Mouse (Mus musculus): ENCODE measurements around the gene Amz1. TPM values are rescaled to one million over a fixed set of nuclear protein-coding genes. Genes with fewer than 3 reads are reported as not detected.

The Amz1 gene
- polyA plus RNA-seq, 1 experiment from 2014 or later, result 2.7 TPM

GRCm38 (mm10) chr5:140794753-140795152, 70.8 kb downstream of the Amz1 start:
- no peak overlapping the region for H3K9ac ChIP-seq
- ATAC-seq, result no peak
- no peak overlapping the region for H3K27ac ChIP-seq
- no peak overlapping the region for H3K4me3 ChIP-seq
- 44% methylated on average over 3 of the region's 3 CpGs for WGBS
- peaks cover 51% of the 10 kb centered on the region for H3K4me1 ChIP-seq
- no peaks in the 10 kb centered on the region for H3K27me3 ChIP-seq
- no peaks in the 10 kb centered on the region for H3K36me3 ChIP-seq (ENCODE audit: poor library complexity, severe bottlenecking)
- no peak overlapping the region for H3K4me2 ChIP-seq
- no peaks in the 10 kb centered on the region for H3K9me3 ChIP-seq (replicated peaks)

GRCm38 (mm10) chr5:140795176-140795575, 71.2 kb downstream of the Amz1 start:
- Histone ChIP-seq H3K27me3 (no peaks in the 10 kb centered on the region), H3K4me2 (no peak overlapping the region), H3K4me3 (no peak overlapping the region), H3K27ac (no peak overlapping the region), H3K36me3 (ENCODE audit: poor library complexity, severe bottlenecking) (no peaks in the 10 kb centered on the region), H3K9ac (no peak overlapping the region), H3K4me1 (peaks cover 49% of the 10 kb centered on the region), H3K9me3 (replicated peaks) (no peaks in the 10 kb centered on the region)
- 82% methylated on average over 2 of the region's 2 CpGs for WGBS
- ATAC-seq, result no peak

GRCm38 (mm10) chr5:140796051-140796450, 72.1 kb downstream of the Amz1 start:
- Histone ChIP-seq H3K9ac (no peak overlapping the region), H3K4me2 (no peak overlapping the region), H3K27me3 (no peaks in the 10 kb centered on the region), H3K36me3 (ENCODE audit: poor library complexity, severe bottlenecking) (no peaks in the 10 kb centered on the region), H3K27ac (no peak overlapping the region), H3K4me3 (no peak overlapping the region), H3K4me1 (peaks cover 40% of the 10 kb centered on the region), H3K9me3 (replicated peaks) (no peaks in the 10 kb centered on the region)
- WGBS, result 78% methylated on average over 3 of the region's 3 CpGs
- no peak for ATAC-seq

GRCm38 (mm10) chr5:140798158-140798557, 74.2 kb downstream of the Amz1 start:
- H3K36me3 ChIP-seq (ENCODE audit: poor library complexity, severe bottlenecking), result no peaks in the 10 kb centered on the region
- WGBS, result 82% methylated on average over 7 of the region's 7 CpGs
- no peak overlapping the region for H3K4me3 ChIP-seq
- no peak overlapping the region for H3K4me2 ChIP-seq
- peaks cover 19% of the 10 kb centered on the region for H3K4me1 ChIP-seq
- no peaks in the 10 kb centered on the region for H3K27me3 ChIP-seq
- no peak overlapping the region for H3K27ac ChIP-seq
- no peak for ATAC-seq
- H3K9ac ChIP-seq, result no peak overlapping the region
- H3K9me3 ChIP-seq (replicated peaks), result no peaks in the 10 kb centered on the region

GRCm38 (mm10) chr5:140798775-140799174, 74.8 kb downstream of the Amz1 start:
- Histone ChIP-seq H3K27ac (no peak overlapping the region), H3K36me3 (ENCODE audit: poor library complexity, severe bottlenecking) (no peaks in the 10 kb centered on the region), H3K9me3 (replicated peaks) (no peaks in the 10 kb centered on the region), H3K4me3 (no peak overlapping the region), H3K9ac (no peak overlapping the region), H3K4me1 (peaks cover 19% of the 10 kb centered on the region), H3K4me2 (no peak overlapping the region), H3K27me3 (no peaks in the 10 kb centered on the region)
- WGBS, result 84% methylated on average over 5 of the region's 5 CpGs
- ATAC-seq, result no peak

GRCm38 (mm10) chr5:140799190-140799589, 75.3 kb downstream of the Amz1 start:
- Histone ChIP-seq H3K4me3 (no peak overlapping the region), H3K4me1 (peaks cover 19% of the 10 kb centered on the region), H3K9ac (no peak overlapping the region), H3K9me3 (replicated peaks) (no peaks in the 10 kb centered on the region), H3K4me2 (no peak overlapping the region), H3K36me3 (ENCODE audit: poor library complexity, severe bottlenecking) (no peaks in the 10 kb centered on the region), H3K27me3 (no peaks in the 10 kb centered on the region), H3K27ac (no peak overlapping the region)
- WGBS, result 70% methylated on average over 2 of the region's 2 CpGs
- ATAC-seq, result no peak

- no peak overlapping the region for H3K9ac ChIP-seq
- H3K4me1 ChIP-seq, result peaks cover 16% of the 10 kb centered on the region
- H3K27ac ChIP-seq, result no peak overlapping the region
- H3K9me3 ChIP-seq (replicated peaks), result no peaks in the 10 kb centered on the region
- H3K4me3 ChIP-seq, result no peak overlapping the region
- no peaks in the 10 kb centered on the region for H3K27me3 ChIP-seq
- ATAC-seq, result no peak
- no peaks in the 10 kb centered on the region for H3K36me3 ChIP-seq (ENCODE audit: poor library complexity, severe bottlenecking)
- no peak overlapping the region for H3K4me2 ChIP-seq
- 84% methylated on average over 6 of the region's 6 CpGs for WGBS
These were observed 76.5 kb downstream of the Amz1 start for GRCm38 (mm10) chr5:140800288-140800923.

- Histone ChIP-seq H3K4me1 (peaks cover 21% of the 10 kb centered on the region), H3K27me3 (no peaks in the 10 kb centered on the region), H3K4me3 (no peak overlapping the region), H3K36me3 (ENCODE audit: poor library complexity, severe bottlenecking) (no peaks in the 10 kb centered on the region), H3K9ac (no peak overlapping the region), H3K4me2 (no peak overlapping the region), H3K9me3 (replicated peaks) (no peaks in the 10 kb centered on the region), H3K27ac (no peak overlapping the region)
- ATAC-seq, result no peak
- 91% methylated on average over 5 of the region's 5 CpGs for WGBS
These were observed 77.9 kb downstream of the Amz1 start for GRCm38 (mm10) chr5:140801782-140802181.

- no peaks in the 10 kb centered on the region for H3K27me3 ChIP-seq
- no peaks in the 10 kb centered on the region for H3K9me3 ChIP-seq (replicated peaks)
- ATAC-seq, result no peak
- peaks cover 24% of the 10 kb centered on the region for H3K4me1 ChIP-seq
- WGBS, result 88% methylated on average over 2 of the region's 2 CpGs
- H3K36me3 ChIP-seq (ENCODE audit: poor library complexity, severe bottlenecking), result no peaks in the 10 kb centered on the region
- no peak overlapping the region for H3K27ac ChIP-seq
- no peak overlapping the region for H3K9ac ChIP-seq
- H3K4me2 ChIP-seq, result no peak overlapping the region
- no peak overlapping the region for H3K4me3 ChIP-seq
These were observed 82.3 kb downstream of the Amz1 start for GRCm38 (mm10) chr5:140806252-140806651.

GRCm38 (mm10) chr5:140806939-140807338, 83.0 kb downstream of the Amz1 start:
- Histone ChIP-seq H3K9ac (no peak overlapping the region), H3K4me3 (no peak overlapping the region), H3K27me3 (no peaks in the 10 kb centered on the region), H3K27ac (no peak overlapping the region), H3K9me3 (replicated peaks) (no peaks in the 10 kb centered on the region), H3K4me2 (no peak overlapping the region), H3K36me3 (ENCODE audit: poor library complexity, severe bottlenecking) (no peaks in the 10 kb centered on the region), H3K4me1 (peaks cover 31% of the 10 kb centered on the region)
- ATAC-seq, result no peak
- 54% methylated on average over 2 of the region's 2 CpGs for WGBS

Other genes starting within 250 kb of the Amz1 start
- gene Chst12, start 218.6 kb upstream of the Amz1 start, polyA plus RNA-seq (2015; fragmentation: Nextera tagmentation; extraction: Ambion mirVana), result 8.8 and 11.1 TPM in 2 replicates
- 0.49 TPM in 1 of 2 replicates, not detected in the other for gene Grifin, start 159.1 kb upstream of the Amz1 start, polyA plus RNA-seq (2015; fragmentation: Nextera tagmentation; extraction: Ambion mirVana)
- 28.8 and 31.8 TPM in 2 replicates for gene Lfng, start 116.8 kb upstream of the Amz1 start, polyA plus RNA-seq (2015; fragmentation: Nextera tagmentation; extraction: Ambion mirVana)
- 59.3 and 63.4 TPM in 2 replicates for gene Ttyh3, start 75.1 kb upstream of the Amz1 start, polyA plus RNA-seq (2015; fragmentation: Nextera tagmentation; extraction: Ambion mirVana)
- 20.1 and 27.6 TPM in 2 replicates for gene Iqce, start 21.7 kb upstream of the Amz1 start, polyA plus RNA-seq (2015; fragmentation: Nextera tagmentation; extraction: Ambion mirVana)
- gene Brat1, start 19.1 kb upstream of the Amz1 start, polyA plus RNA-seq (2015; fragmentation: Nextera tagmentation; extraction: Ambion mirVana), result 21.2 and 25.1 TPM in 2 replicates
- gene Gna12, start 106.3 kb downstream of the Amz1 start, polyA plus RNA-seq (2015; fragmentation: Nextera tagmentation; extraction: Ambion mirVana), result 11.0 and 12.6 TPM in 2 replicates

Measured in forebrain, embryonic 13.5 days (tissue).